Mouse (Mus musculus) cortical plate, adult 2 months (tissue): ENCODE measurements around the gene Ankrd35. TPM values are rescaled to one million over a fixed set of nuclear protein-coding genes. Genes with fewer than 3 reads are reported as not detected.

ENCODE experiments used
- H3K27ac ChIP-seq: fragments of 200-500 bp; 2 replicates; pipeline ENCODE4 v1.5.1; 2012; ENCODE audit warnings: low read length, control low read depth, inconsistent platforms; ENCODE audit not compliant: insufficient read depth
- H3K4me1 ChIP-seq: fragments of 200-500 bp; 2 replicates; pipeline ENCODE4 v1.6.1; 2011; ENCODE audit warnings: low read length; ENCODE audit not compliant: control insufficient read depth, insufficient read depth
- H3K4me3 ChIP-seq: fragments of 200-500 bp; 2 replicates; pipeline ENCODE4 v1.5.1; 2011; ENCODE audit warnings: mild to moderate bottlenecking, low read length, control low read depth; ENCODE audit not compliant: insufficient read depth
- CTCF ChIP-seq: fragments of 200-500 bp; IDR thresholded peaks from 2 replicates; pipeline ENCODE4 v1.5.1; 2011; ENCODE audit warnings: mild to moderate bottlenecking, control low read depth, low read length; ENCODE audit not compliant: insufficient read depth; ENCODE audit errors: extremely low read depth
- POLR2A ChIP-seq: fragments of 200-500 bp; IDR thresholded peaks from 2 replicates; pipeline ENCODE4 v1.6.1; 2011; ENCODE audit warnings: mild to moderate bottlenecking, low read length, control low read depth; ENCODE audit not compliant: insufficient read depth; ENCODE audit errors: extremely low read depth
- polyA plus RNA-seq: library from polyadenylated mRNA; depleted of rRNA; stranded (reverse); fragments of >200 nt; gene quantifications from 2 replicates; pipeline ENCODE4 v1.2.3, GENCODE M21; 2012

Ankrd35 gene
- polyA plus RNA-seq, 1 experiment = 7.8 TPM

- no peak overlapping the region for H3K4me3 ChIP-seq
- no peak overlapping the region for H3K27ac ChIP-seq
- TF ChIP-seq POLR2A = no peak
- no peaks in the 10 kb centered on the region for H3K4me1 ChIP-seq
Observed at GRCm38 (mm10) chr3:96715854-96716253, 45.9 kb downstream of the Ankrd35 start.

GRCm38 (mm10) chr3:96719173-96719572, 49.2 kb downstream of the Ankrd35 start:
- TF ChIP-seq POLR2A (no peak), CTCF (peak; percentile 53)
- Histone ChIP-seq H3K27ac (no peak overlapping the region), H3K4me3 (peak overlapping the region; percentile 38), H3K4me1 (no peaks in the 10 kb centered on the region)

- Histone ChIP-seq H3K4me1 (peaks cover 5% of the 10 kb centered on the region), H3K4me3 (peak within 1 kb of the TSS; percentile 73), H3K27ac (peak within 1 kb of the TSS; percentile 96)
- TF ChIP-seq POLR2A (peak; percentile 83), CTCF (no peak)
Observed at GRCm38 (mm10) chr3:96727343-96727827, 57.5 kb downstream of the Ankrd35 start, which contains the start of the genes Polr3c and Rnf115. Polr3c (minus strand) TSS chr3:96727628. Rnf115 (plus strand) TSS chr3:96727664.

- no peak for TF ChIP-seq CTCF
- peak; percentile 52; the same call in 1 of the 2 replicates for TF ChIP-seq POLR2A
- Histone ChIP-seq H3K27ac (peak overlapping the region; percentile 96), H3K4me3 (peak overlapping the region; percentile 73)
Observed at GRCm38 (mm10) chr3:96727828-96728633, 58.1 kb downstream of the Ankrd35 start.

GRCm38 (mm10) chr3:96728634-96729402, 58.9 kb downstream of the Ankrd35 start:
- Histone ChIP-seq H3K27ac (peak overlapping the region; percentile 96; the same call in 1 of the 2 replicates), H3K4me3 (peak overlapping the region; percentile 73), H3K4me1 (peaks cover 5% of the 10 kb centered on the region)
- TF ChIP-seq CTCF = no peak
- no peak for TF ChIP-seq POLR2A

More at GRCm38 (mm10) chr3:96727828-96728633, 58.1 kb downstream of the Ankrd35 start:
- peaks cover 5% of the 10 kb centered on the region for H3K4me1 ChIP-seq

- no peak for TF ChIP-seq POLR2A
- TF ChIP-seq CTCF = no peak
- H3K4me1 ChIP-seq = peaks cover 5% of the 10 kb centered on the region
- H3K27ac ChIP-seq = no peak overlapping the region
- H3K4me3 ChIP-seq = peak overlapping the region; percentile 73; the same call in 1 of the 2 replicates
Observed at GRCm38 (mm10) chr3:96729403-96729784, 59.5 kb downstream of the Ankrd35 start.

GRCm38 (mm10) chr3:96730785-96731184, 60.9 kb downstream of the Ankrd35 start:
- Histone ChIP-seq H3K4me1 (peaks cover 5% of the 10 kb centered on the region), H3K27ac (no peak overlapping the region), H3K4me3 (no peak overlapping the region)
- no peak for TF ChIP-seq CTCF
- TF ChIP-seq POLR2A = no peak

GRCm38 (mm10) chr3:96733984-96734383, 64.1 kb downstream of the Ankrd35 start:
- TF ChIP-seq CTCF (no peak), POLR2A (no peak)
- Histone ChIP-seq H3K4me1 (peaks cover 8% of the 10 kb centered on the region), H3K4me3 (no peak overlapping the region), H3K27ac (no peak overlapping the region)

- no peak overlapping the region for H3K27ac ChIP-seq
- H3K4me3 ChIP-seq = no peak overlapping the region
- peaks cover 7% of the 10 kb centered on the region for H3K4me1 ChIP-seq
- TF ChIP-seq CTCF (no peak), POLR2A (no peak)
Observed at GRCm38 (mm10) chr3:96735200-96735599, 65.3 kb downstream of the Ankrd35 start.
